Mouse (Mus musculus) heart, postnatal 36 days (tissue): ENCODE measurements at regions not wholly inside any gene's neighbourhood (a gene's known extent, or its start where the extent isn't known, plus 50 kb on each side); places are given as distances from the start of the nearest gene placed in this dataset.

ENCODE experiments used
- DNase-seq, 2 experiments: peaks; one replicate each; pipeline ENCODE4 v3.0.0; 2021 to 2022
- intact Hi-C: fragments of 180-260 bp; cut with DNase I; formaldehyde crosslinking; loops from one replicate; pipeline ENCODE4 v1.15.1; 2025

GRCm38 (mm10) chr4:53386309-53386708 lies 53.9 kb upstream of the Slc44a1 start:
- DNase-seq = peak in 1 of 2 experiments; percentile 38
- intact Hi-C loops = loop anchor here (10.0 kb wide), 1 partner anchor 328 kb away; the partner anchor contains the start of gene Fktn

DNA sequence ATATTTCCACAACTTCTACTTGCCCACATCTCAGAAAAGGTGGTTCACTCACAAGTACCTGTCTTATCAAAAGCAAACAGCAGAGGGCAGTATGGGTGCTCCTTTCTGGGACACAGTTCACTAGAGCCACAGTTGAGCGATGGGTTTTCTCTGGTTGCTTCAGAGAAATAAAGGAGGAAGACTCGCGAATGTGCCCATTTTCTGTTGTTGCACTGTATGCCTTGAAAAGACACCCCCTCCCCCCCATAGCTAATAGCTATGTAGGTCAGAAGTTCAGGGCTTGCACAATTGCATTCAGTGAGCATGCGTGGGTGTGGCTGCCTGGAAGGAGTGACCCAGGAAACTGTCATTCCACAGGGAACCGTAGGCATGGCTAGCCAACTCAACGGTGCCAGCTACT lies 55.5 kb upstream of the Slc44a1 start:
- DNase-seq = peak; percentile 75 to 77
- intact Hi-C loops = loop anchor here (5.0 to 10.0 kb wide), 4 partner anchors 58 to 330 kb away; partner anchors contain the start of genes Fktn and Slc44a1

DNA sequence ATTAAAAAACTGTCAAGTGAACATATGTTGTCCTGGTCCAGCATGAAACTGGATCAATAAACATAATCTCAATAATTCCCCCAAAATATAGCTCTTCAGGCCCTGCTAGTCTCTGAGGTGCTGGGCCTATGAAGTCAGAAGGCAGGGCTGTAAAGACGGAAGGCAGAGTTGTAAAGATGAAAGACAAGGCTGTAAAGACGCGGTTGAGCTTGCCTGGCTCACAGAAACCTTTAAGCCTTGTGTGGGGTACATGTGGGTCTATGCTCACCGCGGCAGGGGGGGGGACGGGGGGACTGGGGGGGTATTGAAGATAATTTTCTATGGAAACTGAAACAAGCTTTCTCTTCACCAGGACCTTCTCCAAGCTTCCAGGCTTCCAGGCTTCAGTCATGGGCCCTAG lies 56.1 kb upstream of the Slc44a1 start:
- intact Hi-C loops = loop anchor here (5.0 to 10.0 kb wide), 4 partner anchors 58 to 331 kb away; partner anchors contain the start of genes Fktn and Slc44a1
- no peak for DNase-seq

GRCm38 (mm10) chr4:53382012-53382411 lies 58.2 kb upstream of the Slc44a1 start:
- intact Hi-C loops = loop anchor here (5.0 to 10.0 kb wide), 4 partner anchors 60 to 333 kb away; partner anchors contain the start of genes Fktn and Slc44a1
- no peak for DNase-seq

GRCm38 (mm10) chr4:53379855-53380254 lies 60.4 kb upstream of the Slc44a1 start:
- intact Hi-C loops = loop anchor here (5.0 to 10.0 kb wide), 4 partner anchors 62 to 335 kb away; partner anchors contain the start of genes Fktn and Slc44a1
- no peak for DNase-seq

- intact Hi-C loops = no loop called here
- DNase-seq = no peak
These were observed 63.2 kb upstream of the Slc44a1 start for GRCm38 (mm10) chr4:53376995-53377394.

GRCm38 (mm10) chr4:53356374-53356773 lies 83.8 kb upstream of the Slc44a1 start:
- intact Hi-C loops = loop anchor here (5.0 kb wide), 1 partner anchor 324 kb away; no protein-coding TSS in a partner anchor
- no peak for DNase-seq

GRCm38 (mm10) chr4:53354961-53355360 lies 85.3 kb upstream of the Slc44a1 start:
- intact Hi-C loops = loop anchor here (1.0 to 5.0 kb wide), 5 partner anchors 88 to 323 kb away; partner anchors contain the start of gene Abca1
- peak; percentile 29 to 32 for DNase-seq

GRCm38 (mm10) chr4:53353399-53354090 lies 86.7 kb upstream of the Slc44a1 start:
- intact Hi-C loops = loop anchor here (5.0 kb wide), 1 partner anchor 86 kb away; no protein-coding TSS in a partner anchor
- DNase-seq = peak; percentile 18 to 23

GRCm38 (mm10) chr4:53351104-53351607 lies 89.1 kb upstream of the Slc44a1 start:
- intact Hi-C loops = loop anchor here (5.0 kb wide), 1 partner anchor 84 kb away; no protein-coding TSS in a partner anchor

DNA sequence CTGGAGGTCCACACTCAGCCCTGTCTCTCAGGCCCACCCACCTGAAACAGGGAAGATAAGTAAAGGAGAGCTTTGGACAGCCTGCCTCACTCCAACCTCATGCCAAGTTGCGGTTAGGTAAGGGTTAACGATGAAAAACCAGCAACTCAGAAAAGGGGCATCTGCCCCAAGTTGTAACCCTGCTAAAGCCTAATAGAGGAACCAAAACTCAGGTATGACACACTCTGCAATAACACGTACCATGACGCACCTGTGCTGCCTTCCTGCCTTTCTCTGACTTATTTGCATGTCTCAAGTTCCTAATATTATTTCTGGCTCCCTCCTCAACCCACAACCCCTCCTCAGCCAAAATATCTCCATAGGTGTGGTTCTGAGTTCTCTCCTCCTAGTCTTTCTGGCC lies 94.9 kb upstream of the Slc44a1 start:
- intact Hi-C loops = no loop called here
- DNase-seq = no peak

More at GRCm38 (mm10) chr4:53351104-53351607, 89.1 kb upstream of the Slc44a1 start:
- no peak for DNase-seq

DNA sequence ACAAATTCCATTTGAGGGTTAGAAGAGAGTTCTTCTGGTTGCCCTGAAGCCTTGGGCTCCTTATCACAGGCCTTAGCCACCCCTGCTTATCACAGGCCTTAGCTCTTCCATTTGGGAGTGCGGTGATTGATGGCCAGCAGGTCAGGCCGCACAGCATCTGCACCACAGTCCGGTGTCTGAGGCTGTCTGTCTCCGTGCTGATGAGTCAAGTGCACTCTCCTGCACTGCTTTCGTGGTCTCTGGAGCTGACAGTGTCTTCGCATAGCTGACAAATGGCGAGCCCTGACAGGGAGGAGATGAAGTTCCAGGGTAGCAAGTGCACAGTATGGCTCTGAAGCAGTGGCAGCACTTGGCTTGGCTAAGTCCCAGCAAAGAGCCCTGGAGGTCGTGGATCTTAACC lies 95.7 kb upstream of the Slc44a1 start:
- no peak for DNase-seq
- intact Hi-C loops = no loop called here

GRCm38 (mm10) chr4:53341181-53341580 lies 99.0 kb upstream of the Slc44a1 start:
- DNase-seq = no peak
- intact Hi-C loops = no loop called here

GRCm38 (mm10) chr4:53340021-53340667 lies 100.1 kb upstream of the Slc44a1 start:
- intact Hi-C loops = no loop called here
- DNase-seq = no peak

- intact Hi-C loops = loop anchor here (5.0 kb wide), 1 partner anchor 182 kb away; the partner anchor contains the start of gene Abca1
- no peak for DNase-seq
These were observed 100.8 kb upstream of the Slc44a1 start for GRCm38 (mm10) chr4:53339125-53340020.

DNA sequence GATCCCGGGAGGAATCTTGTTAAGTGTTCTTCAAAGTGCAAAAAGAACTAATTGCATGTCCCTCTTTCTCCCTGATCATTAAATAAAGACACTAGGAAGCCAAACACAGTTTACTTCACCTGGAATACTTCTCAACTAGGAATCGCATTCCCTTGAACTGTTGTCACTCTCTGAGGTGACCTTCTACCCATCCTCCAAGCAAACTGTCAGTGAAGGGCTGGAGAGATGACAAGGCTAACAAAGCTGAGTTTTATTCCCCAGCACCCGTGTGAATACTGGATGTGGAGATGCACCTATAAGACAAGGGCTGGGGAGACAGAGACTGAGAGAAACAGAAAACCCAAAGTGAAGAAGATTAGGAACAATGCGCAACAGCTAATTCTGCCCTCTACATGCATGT lies 101.7 kb upstream of the Slc44a1 start:
- no peak for DNase-seq
- intact Hi-C loops = loop anchor here (5.0 kb wide), 1 partner anchor 181 kb away; the partner anchor contains the start of gene Abca1

GRCm38 (mm10) chr4:53337784-53338183 lies 102.4 kb upstream of the Slc44a1 start:
- intact Hi-C loops = loop anchor here (5.0 kb wide), 1 partner anchor 180 kb away; the partner anchor contains the start of gene Abca1
- no peak for DNase-seq

- no peak for DNase-seq
- intact Hi-C loops = no loop called here
These were observed 112.6 kb upstream of the Slc44a1 start for GRCm38 (mm10) chr4:53327382-53328165.

GRCm38 (mm10) chr4:53323838-53324237 lies 116.4 kb upstream of the Slc44a1 start:
- DNase-seq = no peak
- intact Hi-C loops = no loop called here
